Mouse (Mus musculus) heart, embryonic 11.5 days (tissue): ENCODE data around the gene Psmb7. TPM values are rescaled to one million over a fixed set of nuclear protein-coding genes. Genes with fewer than 3 reads are reported as not detected.

ENCODE experiments used
- ATAC-seq: fragments of 200-750 bp; cut with Nextera tagmentation; replicated peaks from 2 replicates; pipeline ENCODE4 v1.8.0; 2017; ENCODE audit warnings: moderate library complexity; ENCODE audit not compliant: insufficient number of reproducible peaks, low FRiP score, low TSS enrichment
- H3K27ac ChIP-seq: fragments of 300-500 bp; sonication (generic); 2 replicates; pipeline ENCODE4 v1.5.1; 2014; ENCODE audit warnings: mild to moderate bottlenecking, low read depth, low read length
- H3K27me3 ChIP-seq: fragments of 300-500 bp; sonication (generic); 2 replicates; pipeline ENCODE4 v1.6.1; 2014; ENCODE audit warnings: mild to moderate bottlenecking, low read length, mixed read lengths; ENCODE audit not compliant: control insufficient read depth, insufficient read depth
- H3K36me3 ChIP-seq: fragments of 300-500 bp; sonication (generic); 2 replicates; pipeline ENCODE4 v1.6.1; 2014; ENCODE audit warnings: mild to moderate bottlenecking, low read length, moderate library complexity, mixed read lengths; ENCODE audit not compliant: control insufficient read depth, insufficient read depth
- H3K4me1 ChIP-seq: fragments of 300-500 bp; sonication (generic); 2 replicates; pipeline ENCODE4 v1.6.1; 2014; ENCODE audit warnings: low read length; ENCODE audit not compliant: control insufficient read depth, insufficient read depth
- H3K4me2 ChIP-seq: fragments of 300-500 bp; sonication (generic); 2 replicates; pipeline ENCODE4 v1.6.1; 2014; ENCODE audit warnings: mild to moderate bottlenecking, moderate library complexity
- H3K4me3 ChIP-seq: fragments of 300-500 bp; sonication (generic); 2 replicates; pipeline ENCODE4 v1.5.1; 2014; ENCODE audit warnings: low read depth, low read length
- H3K9ac ChIP-seq: fragments of 300-500 bp; sonication (generic); 2 replicates; pipeline ENCODE4 v1.6.1; 2014; ENCODE audit warnings: mild to moderate bottlenecking, low read depth, low read length, moderate library complexity
- H3K9me3 ChIP-seq: fragments of 300-500 bp; sonication (generic); replicated peaks from 2 replicates; pipeline ENCODE4 v1.6.1; 2016; ENCODE audit warnings: low read length; ENCODE audit not compliant: control insufficient read depth
- WGBS: fragments of 180-500 bp; shearing (Covaris S2); extraction: QIAGEN DNeasy Blood & Tissue Kit; methylation state at CpG from one replicate; pipeline ENCODE4 v1.1.7; 2014; ENCODE audit not compliant: insufficient replicate concordance; 5-methylcytosine and 5-hydroxymethylcytosine counted together
- polyA plus RNA-seq: library from polyadenylated mRNA; unstranded; fragments of >200 nt; fragmentation: Nextera tagmentation; extraction: Ambion mirVana; gene quantifications from 2 replicates; pipeline ENCODE4 v1.2.1, GENCODE M21; 2014

Psmb7 gene
- polyA plus RNA-seq, 1 experiment from 2014 or later, result 254 TPM

DNA sequence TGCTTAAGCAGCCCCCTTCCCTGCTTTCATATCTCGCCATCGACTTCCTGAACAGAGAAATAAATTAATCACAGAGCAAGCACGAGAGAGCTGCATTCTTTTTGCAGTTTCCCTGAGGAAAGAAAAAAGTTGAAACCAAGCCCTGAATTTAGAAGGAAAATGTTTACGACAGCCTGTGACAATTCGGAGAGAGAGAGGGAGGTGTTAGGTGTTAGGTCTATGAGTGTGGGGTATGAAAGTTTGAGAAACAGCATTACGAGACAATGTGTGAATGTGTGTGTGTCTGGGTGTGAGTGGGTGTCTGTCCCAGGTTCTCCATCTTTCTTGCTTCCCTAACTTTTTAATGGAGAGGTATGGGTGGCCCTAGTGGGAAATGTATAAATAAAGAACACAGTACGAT lies 8.2 kb upstream of the Psmb7 start:
- no peak for ATAC-seq
- Histone ChIP-seq H3K27me3 (no peaks in the 10 kb centered on the region), H3K4me2 (no peak overlapping the region), H3K9me3 (no peaks in the 10 kb centered on the region), H3K4me1 (0 out of 2 replicates have a peak, but pooled peaks cover 3% of the 10 kb centered on the region), H3K4me3 (no peak overlapping the region), H3K27ac (no peak overlapping the region), H3K9ac (no peak overlapping the region), H3K36me3 (no peaks in the 10 kb centered on the region)
- 74% methylated on average over 7 of the region's 7 CpGs for WGBS

- no peaks in the 10 kb centered on the region for H3K9me3 ChIP-seq
- no peak overlapping the region for H3K27ac ChIP-seq
- no peak overlapping the region for H3K4me2 ChIP-seq
- H3K27me3 ChIP-seq, result no peaks in the 10 kb centered on the region
- no peak overlapping the region for H3K4me3 ChIP-seq
- H3K36me3 ChIP-seq, result no peaks in the 10 kb centered on the region
- no peak for ATAC-seq
- 0 out of 2 replicates have a peak, but pooled peaks cover 3% of the 10 kb centered on the region for H3K4me1 ChIP-seq
- no peak overlapping the region for H3K9ac ChIP-seq
- 83% methylated on average over 1 of the region's 1 CpGs for WGBS
Measured at GRCm38 (mm10) chr2:38650340-38650739, 6.5 kb upstream of the Psmb7 start.

DNA sequence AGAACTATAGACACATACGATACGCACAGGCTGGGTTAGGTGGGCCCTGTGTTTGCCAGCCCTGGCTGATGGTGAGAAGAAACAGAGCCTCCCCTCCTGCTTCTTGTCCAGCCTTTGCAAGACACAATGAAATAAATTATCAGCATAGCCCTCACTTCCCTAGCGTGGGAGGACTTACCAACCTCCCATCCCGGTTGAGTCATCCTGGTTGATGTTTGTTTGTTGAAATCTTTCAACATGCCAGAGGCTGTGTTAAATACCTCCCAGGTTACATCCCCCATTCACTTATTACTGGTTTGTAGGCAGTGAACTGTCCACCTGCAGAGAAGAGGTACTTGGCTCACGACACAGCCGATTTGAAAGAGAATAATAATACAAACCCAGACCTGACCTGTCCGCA lies 3.8 kb upstream of the Psmb7 start:
- no peak for ATAC-seq
- H3K4me2 ChIP-seq, result no peak overlapping the region
- H3K9ac ChIP-seq, result no peak overlapping the region
- 73% methylated on average over 7 of the region's 7 CpGs for WGBS
- no peaks in the 10 kb centered on the region for H3K36me3 ChIP-seq
- no peak overlapping the region for H3K27ac ChIP-seq
- no peaks in the 10 kb centered on the region for H3K9me3 ChIP-seq
- H3K4me1 ChIP-seq, result peaks cover 7% of the 10 kb centered on the region; the same call in 1 of the 2 replicates
- no peaks in the 10 kb centered on the region for H3K27me3 ChIP-seq
- H3K4me3 ChIP-seq, result no peak overlapping the region

DNA sequence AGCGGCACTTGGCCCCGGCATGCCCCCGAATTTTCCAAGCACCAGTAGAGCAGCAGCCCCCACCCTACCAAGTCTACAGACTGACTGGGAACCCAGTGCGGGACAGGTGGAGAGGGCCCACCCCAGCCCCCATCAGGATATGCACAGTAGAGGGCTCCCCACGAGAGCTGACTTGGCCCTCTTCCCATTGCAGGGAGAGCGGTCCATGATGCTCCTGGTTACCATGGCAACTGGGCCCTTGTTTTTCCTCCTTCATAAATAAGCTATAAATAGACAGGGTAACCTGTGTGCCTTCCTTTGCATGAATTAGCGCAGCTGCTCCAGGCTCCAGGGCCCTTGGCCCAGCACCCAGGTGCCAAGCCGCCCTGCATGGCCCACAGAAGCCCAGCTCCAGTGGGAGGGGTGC lies 3.3 kb upstream of the Psmb7 start:
- no peaks in the 10 kb centered on the region for H3K27me3 ChIP-seq
- H3K27ac ChIP-seq, result no peak overlapping the region
- H3K4me2 ChIP-seq, result no peak overlapping the region
- H3K9me3 ChIP-seq, result no peaks in the 10 kb centered on the region
- ATAC-seq, result 0 out of 2 replicates have a peak, but pooled peaks have one; percentile 36
- WGBS, result 67% methylated on average over 8 of the region's 8 CpGs
- H3K36me3 ChIP-seq, result no peaks in the 10 kb centered on the region
- peaks cover 7% of the 10 kb centered on the region; the same call in 1 of the 2 replicates for H3K4me1 ChIP-seq
- H3K9ac ChIP-seq, result no peak overlapping the region
- H3K4me3 ChIP-seq, result no peak overlapping the region

DNA sequence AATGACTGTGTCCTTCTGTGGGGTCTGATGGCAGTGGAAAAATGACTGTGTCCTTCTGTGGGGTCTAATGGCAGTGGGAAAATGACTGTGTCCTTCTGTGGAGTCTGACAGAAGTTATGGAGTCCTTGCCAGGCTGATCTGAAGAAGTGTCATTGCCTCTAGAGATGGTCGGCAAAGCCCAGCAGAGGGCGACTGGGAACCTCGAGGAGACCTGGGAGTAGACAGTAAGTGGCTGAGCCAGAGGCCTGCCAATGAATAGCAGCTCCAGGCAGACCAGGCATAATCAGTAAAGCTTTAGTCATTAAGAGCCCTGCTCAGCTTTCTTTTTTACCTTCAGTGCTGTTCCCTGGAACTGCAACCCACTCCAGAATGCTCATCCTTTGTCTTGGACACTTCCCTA lies 2.0 kb upstream of the Psmb7 start:
- Histone ChIP-seq H3K36me3 (peaks cover 5% of the 10 kb centered on the region; the same call in 1 of the 2 replicates), H3K4me2 (no peak overlapping the region), H3K4me1 (peaks cover 7% of the 10 kb centered on the region; the same call in 1 of the 2 replicates), H3K27me3 (no peaks in the 10 kb centered on the region), H3K4me3 (no peak overlapping the region), H3K27ac (no peak overlapping the region), H3K9me3 (no peaks in the 10 kb centered on the region), H3K9ac (no peak overlapping the region)
- no peak for ATAC-seq
- WGBS, result 0% methylated on average over 3 of the region's 3 CpGs

GRCm38 (mm10) chr2:38641761-38642160 lies 2.1 kb downstream of the Psmb7 start:
- Histone ChIP-seq H3K9ac (no peak overlapping the region), H3K4me1 (peaks cover 5% of the 10 kb centered on the region; the same call in 1 of the 2 replicates), H3K4me3 (no peak overlapping the region), H3K27me3 (no peaks in the 10 kb centered on the region), H3K4me2 (no peak overlapping the region), H3K9me3 (no peaks in the 10 kb centered on the region), H3K36me3 (peaks cover 11% of the 10 kb centered on the region), H3K27ac (no peak overlapping the region)
- ATAC-seq, result no peak
- WGBS, result 94% methylated on average over 1 of the region's 1 CpGs

DNA sequence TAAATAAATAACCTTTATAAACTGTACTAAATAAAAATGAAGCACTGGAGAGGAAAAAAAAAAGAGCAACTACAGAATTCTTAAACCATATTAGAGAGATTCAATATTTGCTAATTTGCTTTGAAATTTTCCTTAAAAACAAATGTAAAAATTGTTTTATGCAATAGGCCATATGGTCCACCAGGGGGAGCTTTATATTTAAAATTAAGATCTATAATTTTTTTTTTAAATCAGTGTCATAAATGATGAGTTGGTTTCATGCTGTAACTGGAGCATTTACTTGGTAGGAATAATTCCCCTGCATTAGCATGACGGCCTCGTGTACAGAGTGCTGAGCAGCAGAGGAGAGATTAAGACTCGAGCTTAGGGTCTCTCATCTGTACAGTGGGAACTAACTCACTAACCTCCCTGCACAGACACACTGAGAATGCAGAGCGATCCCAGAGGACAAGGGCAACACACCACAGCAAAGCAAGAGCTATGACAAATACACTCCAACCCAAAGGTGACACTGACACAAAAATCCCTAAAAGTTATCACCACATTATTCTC lies 6.1 kb downstream of the Psmb7 start:
- WGBS, result 81% methylated on average over 4 of the region's 4 CpGs
- Histone ChIP-seq H3K4me3 (no peak overlapping the region), H3K27ac (no peak overlapping the region), H3K4me1 (peaks cover 1% of the 10 kb centered on the region; the same call in 1 of the 2 replicates), H3K27me3 (no peaks in the 10 kb centered on the region), H3K36me3 (peaks cover 14% of the 10 kb centered on the region), H3K4me2 (no peak overlapping the region), H3K9me3 (no peaks in the 10 kb centered on the region), H3K9ac (no peak overlapping the region)
- no peak for ATAC-seq

DNA sequence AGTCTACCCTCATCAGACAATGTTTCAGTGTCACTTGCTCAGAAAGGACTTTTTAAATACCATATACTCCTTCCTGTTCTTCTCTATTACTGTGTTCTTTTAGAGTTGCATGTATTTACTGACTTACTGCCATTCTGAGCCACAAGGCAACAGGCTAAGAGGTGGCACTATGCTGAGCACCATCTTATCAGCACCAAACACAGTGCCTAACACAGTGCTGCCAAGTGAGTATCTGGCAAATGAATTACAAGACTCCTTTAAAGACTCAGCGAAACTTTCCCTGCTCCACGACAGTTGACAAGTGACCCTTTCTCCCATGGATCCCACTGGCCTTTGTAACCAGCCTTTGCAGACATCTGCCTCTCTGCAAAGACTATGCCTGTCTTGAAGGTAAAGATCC lies 13.3 kb downstream of the Psmb7 start:
- H3K4me3 ChIP-seq, result no peak overlapping the region
- no peak overlapping the region for H3K27ac ChIP-seq
- H3K4me2 ChIP-seq, result no peak overlapping the region
- H3K36me3 ChIP-seq, result peaks cover 28% of the 10 kb centered on the region
- no peaks in the 10 kb centered on the region for H3K9me3 ChIP-seq
- H3K27me3 ChIP-seq, result no peaks in the 10 kb centered on the region
- ATAC-seq, result no peak
- no peaks in the 10 kb centered on the region for H3K4me1 ChIP-seq
- 86% methylated on average over 2 of the region's 2 CpGs for WGBS
- no peak overlapping the region for H3K9ac ChIP-seq

DNA sequence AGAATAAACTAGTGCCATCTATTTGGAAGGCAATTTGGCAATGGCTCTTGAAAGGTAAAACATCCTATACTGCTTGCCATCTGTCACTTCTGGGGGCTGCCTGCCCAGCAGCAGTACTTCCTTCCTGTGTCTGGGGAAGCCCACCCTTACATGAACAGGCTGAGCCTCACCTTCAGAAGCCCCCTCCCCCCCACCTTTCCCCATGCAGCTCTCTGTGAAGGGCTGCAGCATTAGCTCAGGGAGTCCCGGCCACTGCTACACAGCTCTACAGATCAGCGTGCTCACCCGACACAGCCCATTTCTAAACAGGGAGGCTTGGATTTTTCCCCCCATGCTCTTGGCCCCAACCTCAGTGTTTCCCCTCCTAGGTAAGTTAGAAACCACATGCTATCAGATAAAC lies 14.4 kb downstream of the Psmb7 start:
- no peak overlapping the region for H3K9ac ChIP-seq
- no peaks in the 10 kb centered on the region for H3K4me1 ChIP-seq
- no peaks in the 10 kb centered on the region for H3K9me3 ChIP-seq
- H3K27me3 ChIP-seq, result no peaks in the 10 kb centered on the region
- H3K4me3 ChIP-seq, result no peak overlapping the region
- ATAC-seq, result no peak
- no peak overlapping the region for H3K27ac ChIP-seq
- H3K36me3 ChIP-seq, result peaks cover 25% of the 10 kb centered on the region
- 93% methylated on average over 3 of the region's 3 CpGs for WGBS
- H3K4me2 ChIP-seq, result no peak overlapping the region
